Mouse (Mus musculus): ENCODE measurements at regions not wholly inside any gene's neighbourhood (a gene's known extent, or its start where the extent isn't known, plus 50 kb on each side); places are given as distances from the start of the nearest gene placed in this dataset.

GRCm38 (mm10) chr1:185519811-185520210 is 65.2 kb downstream of the Slc30a10 start:
- no peak for DNase-seq (ENCODE audit: low spot score)

GRCm38 (mm10) chr1:185524020-185524419 is 69.4 kb downstream of the Slc30a10 start:
- DNase-seq (ENCODE audit: low spot score): no peak

- no peak for DNase-seq (ENCODE audit: low spot score)
Measured at GRCm38 (mm10) chr1:185533471-185533870, 78.8 kb downstream of the Slc30a10 start.

- DNase-seq (ENCODE audit: low spot score): no peak
Measured at GRCm38 (mm10) chr1:185534129-185534528, 79.5 kb downstream of the Slc30a10 start.

DNA sequence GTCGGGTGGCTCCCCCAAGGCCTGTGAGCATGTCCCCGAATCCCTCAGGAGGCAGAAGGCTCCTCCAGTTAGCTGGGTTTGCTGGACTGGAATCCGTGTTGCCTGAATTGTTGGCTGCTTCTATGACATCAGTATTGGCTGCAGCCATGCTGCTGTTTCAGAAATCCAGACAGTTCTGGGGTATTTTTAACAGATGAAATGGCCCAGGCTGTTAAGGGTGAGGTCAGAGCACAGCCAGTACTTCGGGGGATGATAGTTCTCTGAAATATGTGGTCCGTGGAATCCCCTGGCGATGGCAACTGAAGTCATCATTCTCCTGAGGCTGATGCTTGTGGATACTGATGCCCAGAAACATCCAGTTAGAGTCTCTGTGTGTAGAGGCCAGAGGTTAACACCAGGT is 80.7 kb downstream of the Slc30a10 start:
- DNase-seq (ENCODE audit: low spot score): no peak

DNA sequence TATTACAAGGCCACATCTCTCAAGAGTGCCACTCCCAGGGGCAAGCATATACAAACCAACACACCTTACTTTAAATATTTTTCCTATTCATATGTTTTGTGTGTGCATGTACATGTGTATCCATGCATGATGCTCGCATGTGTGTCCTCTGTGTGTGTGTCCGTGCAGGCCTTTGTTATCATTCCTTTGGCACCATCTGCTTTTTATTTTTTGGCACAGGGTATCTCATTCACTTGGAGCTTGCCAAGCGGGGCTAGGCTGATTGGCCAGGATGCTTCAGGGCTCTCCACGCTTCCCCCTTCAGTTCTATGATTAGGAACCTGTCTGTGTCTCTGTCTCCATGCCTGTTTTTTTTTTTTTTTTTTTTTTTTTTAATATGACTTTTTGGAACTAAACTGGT is 82.6 kb downstream of the Slc30a10 start:
- DNase-seq (ENCODE audit: low spot score): no peak

- no peak for DNase-seq (ENCODE audit: low spot score)
Measured at GRCm38 (mm10) chr1:185539458-185539857, 84.8 kb downstream of the Slc30a10 start.

GRCm38 (mm10) chr1:185546346-185546745 is 91.7 kb downstream of the Slc30a10 start:
- DNase-seq (ENCODE audit: low spot score): no peak

GRCm38 (mm10) chr1:185572761-185573530 is 118.3 kb downstream of the Slc30a10 start:
- no peak for DNase-seq (ENCODE audit: low spot score)

DNA sequence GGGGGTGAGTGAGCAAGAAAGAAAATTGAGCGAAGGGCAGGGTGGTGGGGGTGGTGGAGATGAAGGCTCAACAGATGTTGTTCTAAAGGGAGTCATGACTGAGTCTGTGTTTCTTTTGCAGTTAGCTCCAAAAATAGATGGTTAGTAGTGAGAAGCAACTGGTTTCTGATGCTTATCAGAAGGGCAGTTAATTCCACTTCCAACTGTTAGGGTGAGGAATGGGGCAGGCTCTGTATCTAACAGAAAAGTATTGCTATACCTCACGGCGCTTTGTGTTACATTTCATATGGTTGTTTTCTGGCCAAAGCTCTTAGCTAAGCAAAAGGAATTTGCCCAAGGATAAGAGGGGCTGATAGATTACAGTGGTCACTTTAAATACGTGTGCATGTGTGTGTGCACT is 120.3 kb downstream of the Slc30a10 start:
- no peak for DNase-seq (ENCODE audit: low spot score)

GRCm38 (mm10) chr1:185579824-185580223 is 125.2 kb downstream of the Slc30a10 start:
- DNase-seq (ENCODE audit: low spot score): no peak

DNA sequence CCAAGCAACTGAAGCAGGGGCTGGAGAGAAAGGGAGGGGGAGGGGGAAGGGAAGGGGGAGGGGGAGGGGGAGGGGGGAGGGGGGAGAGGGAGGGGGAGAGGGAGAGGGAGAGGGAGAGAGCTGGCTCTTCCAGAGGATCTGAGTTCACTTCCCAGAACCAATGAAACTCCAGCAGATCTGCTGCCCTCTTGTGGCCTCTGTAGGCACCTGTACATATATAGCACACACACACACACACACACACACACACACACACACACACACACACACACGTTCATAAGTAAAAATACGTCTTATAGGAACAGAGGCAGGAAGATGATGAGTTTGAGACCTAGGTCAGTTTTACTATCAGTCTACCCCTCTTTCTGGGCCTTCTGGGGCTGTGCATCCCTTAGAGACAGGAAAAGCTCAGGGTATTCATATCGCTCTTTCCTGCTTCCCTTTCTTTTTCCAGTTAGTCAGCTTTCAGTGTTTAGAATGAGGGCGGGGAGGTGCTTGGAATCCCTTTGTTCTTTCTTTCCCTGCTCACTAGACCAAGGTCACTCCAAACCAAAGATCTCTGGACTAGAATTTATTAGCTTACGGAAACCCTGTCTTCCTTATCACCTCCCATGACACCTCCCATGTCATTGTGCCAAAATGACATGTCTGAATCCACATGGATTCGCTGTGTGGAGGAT is 130.7 kb downstream of the Slc30a10 start:
- DNase-seq (ENCODE audit: low spot score): no peak

DNA sequence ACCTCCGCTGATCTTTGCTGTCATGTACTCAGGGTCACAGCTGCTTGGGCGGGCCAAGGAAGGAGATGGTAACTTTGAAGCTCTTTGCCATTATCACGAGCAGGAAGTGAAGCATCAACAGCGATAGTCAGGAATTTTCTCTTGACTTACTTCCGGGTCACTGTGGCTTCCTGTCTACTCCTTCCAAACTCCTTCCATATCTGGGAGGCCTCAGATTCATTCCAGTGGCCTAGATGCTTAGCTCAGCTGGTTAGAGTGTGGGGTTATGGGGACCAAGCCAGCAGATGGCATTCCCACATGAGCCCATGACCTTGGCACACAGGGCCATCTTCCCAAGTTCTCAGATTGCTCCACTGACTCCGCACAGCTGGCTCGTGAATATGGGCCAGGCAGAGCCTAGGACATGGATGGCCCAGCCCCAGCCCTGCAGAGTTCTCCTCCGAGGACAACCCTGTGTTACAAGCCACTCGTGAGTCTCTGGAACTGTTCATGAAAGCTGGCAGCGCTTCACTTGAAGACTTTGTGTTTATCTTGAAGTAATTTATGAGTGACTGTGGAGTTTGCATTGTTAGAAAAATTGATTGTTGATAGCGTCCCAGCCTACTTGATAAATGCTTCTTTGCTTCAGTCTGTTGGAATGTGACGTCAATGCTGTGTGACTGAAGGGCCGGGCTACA is 133.2 kb downstream of the Slc30a10 start:
- DNase-seq (ENCODE audit: low spot score): no peak

GRCm38 (mm10) chr1:185588348-185588719 is 133.7 kb downstream of the Slc30a10 start:
- DNase-seq (ENCODE audit: low spot score): no peak

DNA sequence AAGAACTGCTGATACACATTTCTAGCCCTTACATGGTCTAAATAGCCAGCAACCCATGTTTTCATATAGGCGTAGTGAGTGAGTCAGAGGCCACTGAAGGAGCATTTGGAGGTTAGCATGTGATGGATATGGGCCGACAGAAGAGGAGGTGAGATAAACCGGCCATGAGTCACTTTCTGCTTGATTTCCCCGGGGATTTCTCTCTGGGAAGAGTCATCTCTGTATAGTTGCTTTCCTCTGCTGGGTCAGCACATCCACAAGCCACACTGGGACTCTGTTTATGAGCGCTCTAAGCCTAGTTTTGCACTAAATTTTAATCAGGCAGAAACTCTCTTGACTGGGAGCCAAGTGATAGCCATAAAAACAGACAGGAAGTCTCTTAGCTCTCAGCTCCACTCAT is 142.2 kb downstream of the Slc30a10 start:
- no peak for DNase-seq (ENCODE audit: low spot score)

GRCm38 (mm10) chr1:185598514-185598913 is 143.9 kb downstream of the Slc30a10 start:
- DNase-seq (ENCODE audit: low spot score): no peak

DNA sequence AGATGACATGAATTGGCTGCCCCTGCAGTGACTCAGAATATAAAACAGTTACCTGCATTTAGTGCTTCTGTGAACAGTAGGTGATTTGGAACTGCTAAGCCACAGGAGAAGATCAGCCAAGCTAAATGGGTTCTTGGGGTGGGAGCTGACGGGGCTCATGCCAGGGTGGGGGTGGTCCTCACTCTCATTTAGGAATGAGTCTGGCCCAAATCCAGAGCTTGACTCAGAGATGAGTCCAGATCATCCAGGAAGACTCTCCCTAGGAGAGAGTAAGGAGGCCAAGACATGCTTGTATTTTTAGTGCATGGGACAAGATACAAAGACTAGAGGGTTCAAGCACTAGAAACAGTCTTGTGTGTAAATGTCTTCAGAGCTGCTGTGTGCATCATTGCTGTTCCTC is 146.5 kb downstream of the Slc30a10 start:
- no peak for DNase-seq (ENCODE audit: low spot score)

DNA sequence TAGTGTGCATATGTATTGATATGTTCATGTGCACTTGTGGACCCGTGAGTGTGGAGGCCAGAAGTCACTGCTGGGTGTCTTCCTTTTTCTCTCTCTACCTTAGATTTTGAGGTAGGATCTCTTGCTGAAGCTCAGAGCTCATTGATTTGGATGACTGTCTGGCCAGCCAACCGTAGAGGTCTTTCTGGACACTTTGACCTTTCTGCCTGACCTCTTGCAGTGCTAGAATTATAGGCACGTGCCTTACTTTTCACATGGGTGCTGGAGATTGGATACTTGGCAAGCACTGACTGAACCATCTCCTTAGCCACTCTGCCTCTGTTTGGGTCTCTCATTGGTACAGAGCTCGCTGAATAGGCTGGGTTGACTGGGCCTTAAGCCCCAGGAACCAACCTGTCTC is 151.3 kb downstream of the Slc30a10 start:
- DNase-seq (ENCODE audit: low spot score): no peak

- no peak for DNase-seq (ENCODE audit: low spot score)
Measured at GRCm38 (mm10) chr1:185607611-185608010, 153.0 kb downstream of the Slc30a10 start.

GRCm38 (mm10) chr1:185608440-185608839 is 153.8 kb downstream of the Slc30a10 start:
- DNase-seq (ENCODE audit: low spot score): no peak

- DNase-seq (ENCODE audit: low spot score): no peak
Measured at GRCm38 (mm10) chr1:185610586-185610985, 155.9 kb downstream of the Slc30a10 start.

- DNase-seq (ENCODE audit: low spot score): no peak
Measured at GRCm38 (mm10) chr1:185615819-185616429, 161.3 kb downstream of the Slc30a10 start.

Data from thymus, postnatal 0 days (tissue).